Mouse (Mus musculus) stomach, embryonic 15.5 days (tissue): ENCODE measurements around the gene Rgs3. TPM values are rescaled to one million over a fixed set of nuclear protein-coding genes. Genes with fewer than 3 reads are reported as not detected.

Source experiments
- ATAC-seq: fragments of 200-750 bp; cut with Nextera tagmentation; 2 replicates; pipeline ENCODE4 v1.8.0; 2017; ENCODE audit warnings: low read depth, moderate number of reproducible peaks, moderate TSS enrichment; ENCODE audit not compliant: insufficient read depth, low FRiP score
- H3K27ac ChIP-seq: fragments of 300-500 bp; sonication (generic); 2 replicates; pipeline ENCODE4 v1.5.1; 2015; ENCODE audit warnings: mild to moderate bottlenecking, inconsistent platforms
- H3K27me3 ChIP-seq: fragments of 300-500 bp; sonication (generic); replicated peaks from 2 replicates; pipeline ENCODE4 v1.6.1; 2015; ENCODE audit warnings: inconsistent platforms
- H3K36me3 ChIP-seq: fragments of 300-500 bp; sonication (generic); 2 replicates; pipeline ENCODE4 v1.6.1; 2015; ENCODE audit warnings: inconsistent platforms
- H3K4me1 ChIP-seq: fragments of 300-500 bp; sonication (generic); 2 replicates; pipeline ENCODE4 v1.6.1; 2015; ENCODE audit warnings: inconsistent platforms
- H3K4me2 ChIP-seq: fragments of 300-500 bp; sonication (generic); 2 replicates; pipeline ENCODE4 v1.6.1; 2015; ENCODE audit warnings: mild to moderate bottlenecking, inconsistent platforms
- H3K4me3 ChIP-seq: fragments of 300-500 bp; sonication (generic); replicated peaks from 2 replicates; pipeline ENCODE4 v1.5.1; 2015; ENCODE audit warnings: inconsistent platforms
- H3K9ac ChIP-seq: fragments of 300-500 bp; sonication (generic); 2 replicates; pipeline ENCODE4 v1.6.1; 2015; ENCODE audit warnings: inconsistent platforms
- H3K9me3 ChIP-seq: fragments of 300-500 bp; sonication (generic); 2 replicates; pipeline ENCODE4 v1.6.1; 2016; ENCODE audit warnings: inconsistent platforms
- WGBS: fragments of 180-500 bp; shearing (Covaris S2); methylation state at CpG from one replicate; pipeline ENCODE4 v1.1.7; 2015; 5-methylcytosine and 5-hydroxymethylcytosine counted together
- polyA plus RNA-seq: library from polyadenylated mRNA; unstranded; fragments of >200 nt; fragmentation: Nextera tagmentation; extraction: Ambion mirVana; gene quantifications from 2 replicates; pipeline ENCODE4 v1.2.1, GENCODE M21; 2015

Gene Rgs3
- polyA plus RNA-seq, 1 experiment from 2014 or later = 46.8 TPM

DNA sequence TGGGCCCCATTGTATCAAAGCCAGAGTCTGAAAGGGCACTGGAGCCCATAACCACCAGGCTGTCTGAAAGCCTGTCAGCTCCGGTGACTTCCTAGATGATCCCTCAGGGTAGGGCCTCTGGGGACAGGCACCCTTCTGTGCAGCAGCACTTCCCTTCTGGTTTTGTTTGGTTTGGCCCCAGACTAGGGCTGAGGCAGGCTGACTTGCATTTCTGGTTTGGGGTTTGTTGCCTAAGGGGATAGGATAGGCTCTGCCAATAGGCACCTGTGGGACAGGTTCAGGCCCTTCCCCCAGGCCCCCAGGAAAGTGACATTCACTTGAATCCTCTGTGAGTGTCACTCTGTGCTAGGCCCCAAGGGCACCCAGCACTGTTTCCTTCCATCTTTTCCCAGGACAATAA, 127.1 kb downstream of the Rgs3 start:
- H3K9me3 ChIP-seq = no peaks in the 10 kb centered on the region
- H3K27ac ChIP-seq = peak overlapping the region; percentile 55; the same call in 1 of the 2 replicates
- H3K4me3 ChIP-seq = no peak overlapping the region
- WGBS = 30% methylated on average over 1 of the region's 1 CpGs
- no peaks in the 10 kb centered on the region for H3K36me3 ChIP-seq
- no peaks in the 10 kb centered on the region for H3K27me3 ChIP-seq
- no peak overlapping the region for H3K9ac ChIP-seq
- H3K4me1 ChIP-seq = peaks cover 21% of the 10 kb centered on the region
- peak; percentile 63 for ATAC-seq
- H3K4me2 ChIP-seq = no peak overlapping the region

DNA sequence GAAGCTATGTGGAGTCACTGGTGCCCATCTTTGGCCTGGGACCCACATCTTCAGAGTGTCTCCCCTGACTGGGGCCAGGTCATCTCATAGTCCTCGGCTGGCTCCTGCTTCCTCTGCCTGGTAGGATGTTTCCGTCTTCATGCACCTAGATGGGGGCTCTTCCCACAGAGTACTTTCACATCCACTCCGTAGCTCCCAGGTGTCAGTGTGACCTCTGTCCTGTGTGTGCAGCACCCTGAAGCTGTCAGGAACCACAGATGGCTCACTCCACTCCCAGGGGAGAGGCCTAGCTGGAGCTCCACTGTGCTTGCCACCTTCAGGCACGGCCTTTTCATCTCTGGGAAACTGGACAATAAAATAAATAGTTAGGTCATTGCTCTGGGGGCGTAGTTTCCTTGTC, 128.5 kb downstream of the Rgs3 start:
- Histone ChIP-seq H3K4me1 (peaks cover 27% of the 10 kb centered on the region), H3K27ac (no peak overlapping the region), H3K9me3 (no peaks in the 10 kb centered on the region), H3K4me2 (no peak overlapping the region), H3K27me3 (no peaks in the 10 kb centered on the region), H3K36me3 (no peaks in the 10 kb centered on the region), H3K9ac (no peak overlapping the region), H3K4me3 (no peak overlapping the region)
- no peak for ATAC-seq
- WGBS = 77% methylated on average over 5 of the region's 5 CpGs

DNA sequence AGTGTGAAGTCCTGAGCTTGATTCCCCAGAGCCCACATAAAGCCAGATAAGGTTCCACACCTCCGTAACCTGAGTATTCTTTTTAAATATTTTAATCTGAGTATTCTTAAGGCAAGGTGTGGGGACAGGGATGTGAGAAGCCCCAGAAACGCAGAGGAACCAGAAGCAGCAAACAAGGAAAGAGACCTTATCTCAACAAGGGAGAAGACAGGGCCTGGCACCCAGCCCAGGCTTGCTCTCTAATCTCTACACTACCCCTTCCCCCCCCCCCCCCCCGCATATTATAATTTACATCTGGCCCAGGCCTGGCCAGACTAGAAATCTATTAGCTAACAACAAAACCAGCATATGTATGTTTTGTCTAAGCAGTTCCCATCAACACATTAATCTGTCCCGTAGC, 131.3 kb downstream of the Rgs3 start:
- ATAC-seq = no peak
- Histone ChIP-seq H3K4me3 (no peak overlapping the region), H3K4me1 (peaks cover 27% of the 10 kb centered on the region), H3K36me3 (no peaks in the 10 kb centered on the region), H3K4me2 (no peak overlapping the region), H3K27me3 (no peaks in the 10 kb centered on the region), H3K9ac (no peak overlapping the region), H3K27ac (no peak overlapping the region), H3K9me3 (no peaks in the 10 kb centered on the region)
- 68% methylated on average over 3 of the region's 4 CpGs for WGBS

DNA sequence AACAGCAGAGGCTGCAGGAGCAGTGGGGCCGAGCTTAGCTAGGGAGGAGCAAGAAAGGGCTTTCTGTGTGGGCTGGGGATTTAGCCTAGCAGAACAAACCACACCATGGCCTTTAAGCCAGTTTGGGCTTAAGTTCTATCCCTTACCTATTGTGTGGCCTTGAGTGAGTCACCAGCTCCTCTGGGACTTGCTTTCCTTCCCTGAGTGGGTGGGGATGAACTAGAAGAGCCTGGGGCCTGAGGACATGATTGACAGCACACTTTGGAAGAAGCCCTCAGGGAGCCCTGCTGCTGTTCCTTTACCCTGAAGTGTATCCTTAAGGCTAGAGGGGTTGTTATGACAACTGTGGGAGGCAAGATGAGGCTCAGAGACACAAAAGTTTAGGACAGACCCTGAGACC, 132.0 kb downstream of the Rgs3 start:
- H3K4me3 ChIP-seq = no peak overlapping the region
- no peak overlapping the region for H3K9ac ChIP-seq
- ATAC-seq = no peak
- peaks cover 31% of the 10 kb centered on the region for H3K4me1 ChIP-seq
- no peaks in the 10 kb centered on the region for H3K27me3 ChIP-seq
- no peaks in the 10 kb centered on the region for H3K36me3 ChIP-seq
- no peak overlapping the region for H3K4me2 ChIP-seq
- H3K27ac ChIP-seq = no peak overlapping the region
- WGBS = 45% methylated on average over 1 of the region's 1 CpGs
- H3K9me3 ChIP-seq = no peaks in the 10 kb centered on the region

DNA sequence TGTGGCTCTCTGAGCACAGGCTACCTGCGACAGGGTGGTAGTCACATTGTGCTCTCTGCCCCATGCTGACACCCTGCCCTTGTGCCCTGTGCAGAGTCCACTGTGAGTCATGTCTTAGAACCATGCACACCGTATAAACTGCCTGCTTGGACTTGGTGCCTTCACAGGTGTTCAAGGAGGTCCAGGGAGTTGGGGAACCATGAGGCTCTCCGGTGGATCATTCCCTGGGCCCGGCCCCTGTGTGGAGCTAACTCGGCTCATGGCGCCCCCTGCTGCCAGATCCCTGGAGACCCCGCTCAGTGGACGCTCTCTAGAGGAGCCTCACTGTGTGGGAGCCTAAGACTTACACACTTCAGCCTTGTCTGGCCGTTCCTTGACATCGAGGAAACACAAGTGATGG, 134.2 kb downstream of the Rgs3 start:
- 38% methylated on average over 10 of the region's 10 CpGs for WGBS
- no peaks in the 10 kb centered on the region for H3K9me3 ChIP-seq
- peaks cover 44% of the 10 kb centered on the region for H3K4me1 ChIP-seq
- no peaks in the 10 kb centered on the region for H3K36me3 ChIP-seq
- no peak overlapping the region for H3K4me2 ChIP-seq
- ATAC-seq = peak; percentile 20; the same call in 1 of the 2 replicates
- H3K9ac ChIP-seq = no peak overlapping the region
- no peaks in the 10 kb centered on the region for H3K27me3 ChIP-seq
- H3K27ac ChIP-seq = no peak overlapping the region
- no peak overlapping the region for H3K4me3 ChIP-seq

DNA sequence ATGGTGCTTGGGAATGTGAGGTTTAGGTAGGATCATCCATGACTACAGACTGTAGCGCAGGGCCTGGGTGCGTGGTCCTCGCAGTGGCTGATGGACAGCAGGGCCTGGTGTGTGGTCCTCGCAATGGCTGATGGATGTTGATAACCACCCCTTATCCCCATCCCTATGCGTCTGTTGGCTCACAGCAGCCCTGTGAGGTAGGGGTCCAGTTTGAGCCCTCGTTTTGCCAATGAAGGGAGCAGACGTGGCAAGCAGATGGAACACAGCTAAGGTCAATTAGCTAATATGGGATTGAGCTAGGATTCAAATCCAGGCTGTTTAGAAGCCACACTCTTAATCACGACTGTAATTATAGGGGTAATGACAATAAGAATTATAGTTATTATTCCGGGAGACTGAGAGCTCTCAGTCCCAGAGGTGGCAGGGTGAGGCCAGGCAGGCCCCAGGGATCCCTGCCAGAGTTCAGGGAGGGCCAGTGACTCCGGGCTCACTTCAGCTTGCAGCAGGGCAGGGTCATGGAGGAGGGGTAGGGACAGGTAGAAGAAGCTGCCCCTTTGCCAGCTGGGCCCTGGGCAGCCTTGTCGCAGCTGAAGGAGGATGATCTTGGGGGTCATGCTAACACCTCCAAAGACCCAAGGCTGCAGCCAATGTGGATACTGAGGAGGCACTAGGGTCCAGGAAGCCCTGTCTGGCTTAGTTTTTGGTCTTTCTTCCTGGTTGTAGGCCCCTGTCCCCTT, 135.2 kb downstream of the Rgs3 start:
- no peaks in the 10 kb centered on the region for H3K36me3 ChIP-seq
- 80% methylated on average over 11 of the region's 11 CpGs for WGBS
- H3K27ac ChIP-seq = peak overlapping the region; percentile 2; the same call in 1 of the 2 replicates
- H3K9ac ChIP-seq = no peak overlapping the region
- H3K4me2 ChIP-seq = no peak overlapping the region
- no peak overlapping the region for H3K4me3 ChIP-seq
- no peaks in the 10 kb centered on the region for H3K27me3 ChIP-seq
- no peak for ATAC-seq
- H3K9me3 ChIP-seq = no peaks in the 10 kb centered on the region
- H3K4me1 ChIP-seq = peaks cover 52% of the 10 kb centered on the region

DNA sequence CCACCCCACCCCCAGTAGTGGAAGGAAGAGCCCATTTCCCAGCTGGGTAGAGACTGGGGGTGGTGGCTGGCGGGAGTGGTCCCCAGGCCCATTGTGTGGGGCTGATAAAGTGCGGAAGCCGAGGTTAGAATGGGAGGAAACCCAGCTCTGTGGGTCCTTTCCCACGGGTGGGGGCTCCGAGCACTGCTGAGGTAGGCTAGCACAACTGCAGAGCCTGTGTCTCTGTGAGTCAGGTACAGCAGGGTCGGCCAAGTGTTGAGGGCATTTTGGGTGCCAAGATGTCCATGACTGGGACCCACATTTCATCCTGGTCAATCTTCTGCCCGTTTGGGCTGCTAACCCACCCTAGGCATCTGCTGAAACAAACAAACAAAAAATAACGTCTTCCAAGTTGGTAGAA, 135.9 kb downstream of the Rgs3 start:
- H3K36me3 ChIP-seq = no peaks in the 10 kb centered on the region
- no peaks in the 10 kb centered on the region for H3K27me3 ChIP-seq
- no peak for ATAC-seq
- H3K9me3 ChIP-seq = no peaks in the 10 kb centered on the region
- no peak overlapping the region for H3K4me2 ChIP-seq
- peak overlapping the region; percentile 2; the same call in 1 of the 2 replicates for H3K27ac ChIP-seq
- no peak overlapping the region for H3K4me3 ChIP-seq
- peaks cover 59% of the 10 kb centered on the region for H3K4me1 ChIP-seq
- WGBS = 64% methylated on average over 8 of the region's 8 CpGs
- H3K9ac ChIP-seq = no peak overlapping the region

- Histone ChIP-seq H3K9me3 (no peaks in the 10 kb centered on the region), H3K4me3 (no peak overlapping the region), H3K27ac (no peak overlapping the region), H3K9ac (no peak overlapping the region), H3K36me3 (no peaks in the 10 kb centered on the region), H3K4me2 (no peak overlapping the region), H3K4me1 (peaks cover 62% of the 10 kb centered on the region), H3K27me3 (no peaks in the 10 kb centered on the region)
- ATAC-seq = no peak
- 76% methylated on average over 13 of the region's 13 CpGs for WGBS
Measured at GRCm38 (mm10) chr4:62695946-62696345, 136.3 kb downstream of the Rgs3 start.

- H3K9ac ChIP-seq = no peak overlapping the region
- peaks cover 8% of the 10 kb centered on the region; the same call in 1 of the 2 replicates for H3K36me3 ChIP-seq
- H3K4me3 ChIP-seq = no peak overlapping the region
- peaks cover 62% of the 10 kb centered on the region for H3K4me1 ChIP-seq
- WGBS = 50% methylated on average over 7 of the region's 7 CpGs
- no peaks in the 10 kb centered on the region for H3K9me3 ChIP-seq
- H3K4me2 ChIP-seq = no peak overlapping the region
- peak overlapping the region; percentile 63; the same call in 1 of the 2 replicates for H3K27ac ChIP-seq
- no peaks in the 10 kb centered on the region for H3K27me3 ChIP-seq
- no peak for ATAC-seq
Measured at GRCm38 (mm10) chr4:62696699-62697404, 137.2 kb downstream of the Rgs3 start.

GRCm38 (mm10) chr4:62697469-62697868, 137.8 kb downstream of the Rgs3 start:
- 24% methylated on average over 2 of the region's 2 CpGs for WGBS
- peaks cover 8% of the 10 kb centered on the region; the same call in 1 of the 2 replicates for H3K36me3 ChIP-seq
- H3K4me1 ChIP-seq = peaks cover 59% of the 10 kb centered on the region
- no peak overlapping the region for H3K4me3 ChIP-seq
- H3K4me2 ChIP-seq = no peak overlapping the region
- H3K9ac ChIP-seq = no peak overlapping the region
- H3K9me3 ChIP-seq = no peaks in the 10 kb centered on the region
- H3K27ac ChIP-seq = peak overlapping the region; percentile 68; the same call in 1 of the 2 replicates
- H3K27me3 ChIP-seq = no peaks in the 10 kb centered on the region
- peak; percentile 50 for ATAC-seq

DNA sequence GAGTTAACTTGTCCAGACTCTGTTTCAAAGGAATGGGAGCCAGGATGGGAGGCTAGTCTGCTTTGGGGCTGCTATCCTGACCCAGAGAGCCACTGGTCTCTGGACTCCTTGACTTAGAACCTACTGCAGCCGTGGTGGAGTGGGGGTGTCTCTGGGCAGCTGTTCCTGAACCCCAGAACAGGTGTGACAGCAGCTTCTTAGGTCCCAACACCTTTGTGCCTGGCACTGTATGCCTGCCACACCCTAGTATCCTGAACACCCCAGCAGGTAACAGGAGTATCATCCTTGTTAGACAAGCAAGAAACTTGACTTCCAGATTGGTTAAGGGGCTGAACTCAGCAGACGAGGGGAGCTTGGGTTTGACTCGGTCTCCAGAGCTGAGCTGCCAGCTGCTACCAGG, 138.9 kb downstream of the Rgs3 start:
- Histone ChIP-seq H3K4me1 (peaks cover 54% of the 10 kb centered on the region), H3K4me2 (no peak overlapping the region), H3K9ac (no peak overlapping the region), H3K27me3 (no peaks in the 10 kb centered on the region), H3K36me3 (peaks cover 11% of the 10 kb centered on the region), H3K9me3 (no peaks in the 10 kb centered on the region), H3K27ac (peak overlapping the region; percentile 68), H3K4me3 (no peak overlapping the region)
- no peak for ATAC-seq
- 63% methylated on average over 3 of the region's 3 CpGs for WGBS

DNA sequence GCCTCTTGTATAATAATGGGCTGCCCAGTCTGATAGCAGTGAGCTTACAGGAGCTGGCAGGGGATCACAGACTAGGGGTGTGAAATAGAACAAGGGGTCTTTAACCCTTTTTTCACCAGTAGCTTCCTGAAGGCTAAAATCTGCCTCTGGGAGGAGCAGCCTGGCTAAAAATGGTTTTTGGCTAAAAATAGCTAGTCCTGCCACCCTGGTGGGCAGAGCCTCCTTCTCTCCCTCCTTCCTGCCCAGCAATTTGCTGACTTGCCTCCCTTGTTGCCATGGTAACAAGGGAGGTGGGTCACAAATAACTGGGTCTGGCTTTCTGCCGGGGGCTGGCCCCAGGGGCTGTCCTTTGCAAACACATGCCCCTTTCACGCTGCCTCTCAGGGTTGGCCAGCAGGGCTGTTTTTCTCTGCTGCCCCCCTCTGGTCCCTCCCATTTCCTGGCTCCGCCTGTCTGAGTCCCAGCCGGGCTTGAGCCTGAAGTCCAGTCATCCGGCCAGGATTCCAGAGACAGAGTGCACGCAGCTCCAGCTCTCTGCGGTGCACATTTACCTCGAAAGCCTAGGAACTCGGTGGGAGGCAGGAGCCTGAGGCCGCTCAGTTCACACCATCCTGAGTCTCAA, 139.7 kb downstream of the Rgs3 start:
- Histone ChIP-seq H3K9ac (peak overlapping the region; percentile 46; the same call in 1 of the 2 replicates), H3K36me3 (peaks cover 16% of the 10 kb centered on the region), H3K4me1 (peaks cover 53% of the 10 kb centered on the region), H3K27ac (peak overlapping the region; percentile 71), H3K4me2 (peak overlapping the region; percentile 66), H3K4me3 (peak overlapping the region; percentile 46), H3K27me3 (no peaks in the 10 kb centered on the region), H3K9me3 (no peaks in the 10 kb centered on the region)
- peak; percentile 84 for ATAC-seq
- 4% methylated on average over 10 of the region's 10 CpGs for WGBS
